Mouse (Mus musculus): ENCODE measurements around the gene Samd8. TPM values are rescaled to one million over a fixed set of nuclear protein-coding genes. Genes with fewer than 3 reads are reported as not detected.

Gene Samd8
- total and polyA plus RNA-seq, 2 experiments from 2014 or later: 8.3 to 17.3 TPM

GRCm38 (mm10) chr14:21753367-21753766 lies 3.0 kb downstream of the Samd8 start:
- H3K4me3 ChIP-seq (ENCODE audit: low read depth, low read length): no peak overlapping the region
- H3K9me3 ChIP-seq (replicated peaks; ENCODE audit: control insufficient read depth, low read length): no peaks in the 10 kb centered on the region
- ATAC-seq (ENCODE audit: insufficient read depth, low read depth) (no peak), DNase-seq (ENCODE audit: low spot score) (no peak)
- no peak overlapping the region for H3K9ac ChIP-seq (replicated peaks; ENCODE audit: low read depth, low read length)
- H3K4me1 ChIP-seq (ENCODE audit: control insufficient read depth, insufficient read depth): peaks cover 8% of the 10 kb centered on the region
- H3K27ac ChIP-seq (ENCODE audit: low read depth): no peak overlapping the region
- H3K4me2 ChIP-seq (ENCODE audit: low read depth, low read length): no peak overlapping the region
- no peaks in the 10 kb centered on the region for H3K27me3 ChIP-seq (ENCODE audit: control insufficient read depth, insufficient read depth, low read length)
- WGBS: 61% methylated on average over 4 of the region's 4 CpGs
- TF ChIP-seq EP300 (IDR thresholded peaks at IDR 0.05; ENCODE audit: low read depth) (no peak), CTCF (IDR thresholded peaks at IDR 0.05; ENCODE audit: low read depth) (no peak)
- no peaks in the 10 kb centered on the region for H3K36me3 ChIP-seq (replicated peaks; ENCODE audit: control insufficient read depth, insufficient read depth, low read length)

GRCm38 (mm10) chr14:21761560-21761959 lies 11.2 kb downstream of the Samd8 start:
- 52% methylated on average over 9 of the region's 9 CpGs for WGBS
- no peak overlapping the region for H3K4me2 ChIP-seq (ENCODE audit: low read depth, low read length)
- no peaks in the 10 kb centered on the region for H3K27me3 ChIP-seq (ENCODE audit: control insufficient read depth, insufficient read depth, low read length)
- H3K9me3 ChIP-seq (replicated peaks; ENCODE audit: control insufficient read depth, low read length): no peaks in the 10 kb centered on the region
- H3K4me3 ChIP-seq (ENCODE audit: low read depth, low read length): no peak overlapping the region
- TF ChIP-seq EP300 (IDR thresholded peaks at IDR 0.05; ENCODE audit: low read depth) (no peak), CTCF (IDR thresholded peaks at IDR 0.05; ENCODE audit: low read depth) (no peak)
- H3K9ac ChIP-seq (replicated peaks; ENCODE audit: low read depth, low read length): no peak overlapping the region
- H3K36me3 ChIP-seq (replicated peaks; ENCODE audit: control insufficient read depth, insufficient read depth, low read length): no peaks in the 10 kb centered on the region
- H3K4me1 ChIP-seq (ENCODE audit: control insufficient read depth, insufficient read depth): 0 out of 2 replicates have a peak, but pooled peaks cover 5% of the 10 kb centered on the region
- ATAC-seq (ENCODE audit: insufficient read depth, low read depth) (no peak), DNase-seq (ENCODE audit: low spot score) (no peak)
- H3K27ac ChIP-seq (ENCODE audit: low read depth): no peak overlapping the region

GRCm38 (mm10) chr14:21763736-21764135 lies 13.4 kb downstream of the Samd8 start:
- H3K9me3 ChIP-seq (replicated peaks; ENCODE audit: control insufficient read depth, low read length): no peaks in the 10 kb centered on the region
- 88% methylated on average over 3 of the region's 3 CpGs for WGBS
- TF ChIP-seq EP300 (IDR thresholded peaks at IDR 0.05; ENCODE audit: low read depth) (no peak), CTCF (IDR thresholded peaks at IDR 0.05; ENCODE audit: low read depth) (no peak)
- H3K4me1 ChIP-seq (ENCODE audit: control insufficient read depth, insufficient read depth): 0 out of 2 replicates have a peak, but pooled peaks cover 5% of the 10 kb centered on the region
- no peaks in the 10 kb centered on the region for H3K27me3 ChIP-seq (ENCODE audit: control insufficient read depth, insufficient read depth, low read length)
- no peak overlapping the region for H3K9ac ChIP-seq (replicated peaks; ENCODE audit: low read depth, low read length)
- no peak overlapping the region for H3K4me3 ChIP-seq (ENCODE audit: low read depth, low read length)
- ATAC-seq (ENCODE audit: insufficient read depth, low read depth): no peak
- no peak overlapping the region for H3K4me2 ChIP-seq (ENCODE audit: low read depth, low read length)
- H3K27ac ChIP-seq (ENCODE audit: low read depth): no peak overlapping the region
- no peaks in the 10 kb centered on the region for H3K36me3 ChIP-seq (replicated peaks; ENCODE audit: control insufficient read depth, insufficient read depth, low read length)
- no peak for DNase-seq (ENCODE audit: low spot score)

- no peak for TF ChIP-seq CTCF (IDR thresholded peaks at IDR 0.05; ENCODE audit: low read depth)
- no peak for TF ChIP-seq EP300 (IDR thresholded peaks at IDR 0.05; ENCODE audit: low read depth)
- WGBS: 89% methylated on average over 6 of the region's 6 CpGs
- Histone ChIP-seq H3K27ac (ENCODE audit: low read depth) (no peak overlapping the region), H3K36me3 (replicated peaks; ENCODE audit: control insufficient read depth, insufficient read depth, low read length) (no peaks in the 10 kb centered on the region), H3K9ac (replicated peaks; ENCODE audit: low read depth, low read length) (no peak overlapping the region), H3K4me1 (ENCODE audit: control insufficient read depth, insufficient read depth) (0 out of 2 replicates have a peak, but pooled peaks cover 5% of the 10 kb centered on the region), H3K27me3 (ENCODE audit: control insufficient read depth, insufficient read depth, low read length) (no peaks in the 10 kb centered on the region), H3K4me3 (ENCODE audit: low read depth, low read length) (no peak overlapping the region), H3K9me3 (replicated peaks; ENCODE audit: control insufficient read depth, low read length) (no peaks in the 10 kb centered on the region), H3K4me2 (ENCODE audit: low read depth, low read length) (no peak overlapping the region)
- DNase-seq (ENCODE audit: low spot score) (no peak), ATAC-seq (ENCODE audit: insufficient read depth, low read depth) (no peak)
These were observed 14.3 kb downstream of the Samd8 start for GRCm38 (mm10) chr14:21764646-21765045.

- H3K4me3 ChIP-seq (ENCODE audit: low read depth, low read length): no peak overlapping the region
- no peaks in the 10 kb centered on the region for H3K36me3 ChIP-seq (replicated peaks; ENCODE audit: control insufficient read depth, insufficient read depth, low read length)
- WGBS: 46% methylated on average over 7 of the region's 7 CpGs
- no peak overlapping the region for H3K4me2 ChIP-seq (ENCODE audit: low read depth, low read length)
- TF ChIP-seq EP300 (IDR thresholded peaks at IDR 0.05; ENCODE audit: low read depth) (no peak), CTCF (IDR thresholded peaks at IDR 0.05; ENCODE audit: low read depth) (no peak)
- H3K27ac ChIP-seq (ENCODE audit: low read depth): no peak overlapping the region
- no peaks in the 10 kb centered on the region for H3K27me3 ChIP-seq (ENCODE audit: control insufficient read depth, insufficient read depth, low read length)
- DNase-seq (ENCODE audit: low spot score): no peak
- 0 out of 2 replicates have a peak, but pooled peaks cover 5% of the 10 kb centered on the region for H3K4me1 ChIP-seq (ENCODE audit: control insufficient read depth, insufficient read depth)
- no peak for ATAC-seq (ENCODE audit: insufficient read depth, low read depth)
- no peak overlapping the region for H3K9ac ChIP-seq (replicated peaks; ENCODE audit: low read depth, low read length)
- H3K9me3 ChIP-seq (replicated peaks; ENCODE audit: control insufficient read depth, low read length): no peaks in the 10 kb centered on the region
These were observed 15.5 kb downstream of the Samd8 start for GRCm38 (mm10) chr14:21765754-21766397.
